Mouse (Mus musculus) liver, embryonic 14.5 days (tissue): ENCODE measurements at regions not wholly inside any gene's neighbourhood (a gene's known extent, or its start where the extent isn't known, plus 50 kb on each side); places are given as distances from the start of the nearest gene placed in this dataset.

Experiments
- CTCF ChIP-seq: IDR thresholded peaks from 2 replicates; pipeline ENCODE4 v1.5.1; 2016; ENCODE audit warnings: antibody characterized with exemption, low read depth, control low read depth
- EP300 ChIP-seq: IDR thresholded peaks from 2 replicates; pipeline ENCODE4 v1.6.1; 2016; ENCODE audit warnings: antibody characterized with exemption, low read depth

- TF ChIP-seq CTCF: no peak
- TF ChIP-seq EP300: no peak
Measured at GRCm38 (mm10) chr2:74463407-74463806, 115.8 kb downstream of the Lnpk start.
